Mouse (Mus musculus) adrenal gland, postnatal 36 days (tissue): Measurements from ENCODE around the gene Plekhh3. TPM values are rescaled to one million over a fixed set of nuclear protein-coding genes. Genes with fewer than 3 reads are reported as not detected.

Experiments used
- DNase-seq, 2 experiments: peaks; one replicate each; pipeline ENCODE4 v3.0.0; 2021; ENCODE audit warnings: mixed read lengths in 1 of 2
- microRNA-seq: library from miRNA; unstranded; fragments of <30 nt; microRNA quantifications from one replicate; pipeline ENCODE4 v1.2.0, GENCODE M21; 2021
- total RNA-seq, 2 experiments: library from RNA; stranded (reverse); gene quantifications; 2 replicates each; pipeline ENCODE4 v1.2.3; 2021

Gene Plekhh3
- total RNA-seq, 2 experiments from 2014 or later, result 21.5 to 30.0 TPM

DNA sequence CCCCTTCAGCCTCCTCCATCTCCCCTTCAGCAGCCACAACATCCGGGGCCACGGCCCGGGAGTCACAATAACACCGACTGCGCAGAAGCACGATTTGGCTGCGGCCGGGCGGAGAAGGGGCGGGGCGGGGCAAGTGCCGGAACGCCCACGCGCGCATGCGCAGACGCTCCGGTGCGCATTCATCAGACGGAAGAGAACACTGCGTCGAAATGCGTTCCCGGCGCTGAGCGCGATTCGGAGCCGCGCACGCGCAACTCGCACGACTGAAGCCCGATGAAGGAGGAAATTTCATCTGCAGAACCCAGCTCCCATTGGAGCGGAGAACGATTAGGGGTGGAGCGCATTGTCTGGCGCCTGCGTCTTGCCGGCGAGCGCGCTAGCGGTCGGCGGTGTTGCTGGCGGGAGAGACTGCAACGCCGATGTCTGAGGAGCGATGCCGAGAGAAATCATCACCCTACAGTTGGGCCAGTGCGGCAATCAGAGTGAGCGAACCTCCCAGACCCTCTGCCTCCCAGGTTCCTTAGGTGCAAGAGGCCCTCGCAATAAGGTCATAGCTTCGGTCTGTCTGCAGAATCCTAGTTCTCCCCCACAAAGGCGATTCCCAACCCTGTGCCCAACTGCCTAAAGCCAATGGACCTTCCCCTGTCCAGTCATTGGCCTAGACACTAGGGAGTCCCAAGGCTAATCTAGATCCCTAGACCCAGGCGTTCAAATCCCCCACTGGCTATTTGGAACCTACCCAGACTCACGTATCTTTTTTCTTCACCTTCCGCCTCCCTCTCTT lies 51.2 kb downstream of the Plekhh3 start, which contains the start of the genes Retreg3 and Tubg1:
Gene Retreg3, minus strand, starts transcription at position 133 of the 784 bp plus-strand sequence.
Gene Tubg1, plus strand, starts transcription at position 178 of the 784 bp plus-strand sequence.
- peak; percentile 99 for DNase-seq

DNA sequence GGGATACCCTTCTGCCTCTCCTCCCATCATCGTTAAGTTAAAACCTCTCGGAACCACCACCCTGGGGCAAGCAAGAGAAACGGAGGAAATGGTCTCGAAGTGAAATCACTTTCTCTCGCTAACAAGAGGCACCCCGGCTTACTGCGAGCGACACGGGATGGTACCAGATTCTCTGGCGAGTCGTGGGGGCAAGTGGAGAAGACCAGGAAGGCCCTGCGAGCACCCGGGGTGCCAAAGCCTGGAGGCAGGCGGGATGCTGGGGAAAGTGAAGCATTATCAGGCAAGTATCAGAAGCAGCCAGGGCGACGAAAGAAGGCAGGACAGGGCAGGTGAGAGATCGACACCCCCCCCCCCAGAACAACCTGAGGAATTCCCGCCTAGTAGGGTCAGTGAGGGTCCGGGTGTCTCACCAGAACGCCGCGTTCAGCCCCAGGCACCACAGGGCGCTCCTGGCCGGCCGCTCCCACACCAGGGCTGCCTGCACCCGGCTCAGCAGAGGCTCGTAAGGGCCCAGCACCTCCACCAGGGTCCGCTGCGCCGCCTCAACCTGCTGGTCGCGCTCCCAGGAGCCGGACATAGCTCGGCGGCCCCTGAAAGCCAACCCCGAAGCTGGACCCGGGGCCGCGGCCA lies 51.9 kb downstream of the Plekhh3 start:
- no peak for DNase-seq

DNA sequence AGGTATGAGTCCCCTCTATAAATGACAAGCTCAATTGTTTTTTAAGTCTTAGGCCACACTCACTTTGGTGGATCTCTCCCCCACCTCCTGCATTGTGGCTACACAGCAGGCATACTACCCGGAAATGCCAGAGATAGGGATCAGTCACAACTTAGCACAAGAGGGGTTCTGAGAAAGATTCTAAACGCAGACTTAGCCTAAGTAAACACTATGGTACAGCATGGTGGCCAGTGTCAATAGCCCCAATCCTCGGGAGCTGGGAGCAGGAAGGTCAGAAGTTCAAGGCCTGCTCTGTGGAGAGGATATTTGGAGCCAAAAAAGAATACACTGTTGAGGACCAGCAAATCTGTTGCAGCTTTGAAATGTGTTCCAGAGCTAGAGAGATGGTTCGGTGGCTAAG lies 53.0 kb downstream of the Plekhh3 start:
- peak in 1 of 2 experiments; percentile 29 for DNase-seq

DNA sequence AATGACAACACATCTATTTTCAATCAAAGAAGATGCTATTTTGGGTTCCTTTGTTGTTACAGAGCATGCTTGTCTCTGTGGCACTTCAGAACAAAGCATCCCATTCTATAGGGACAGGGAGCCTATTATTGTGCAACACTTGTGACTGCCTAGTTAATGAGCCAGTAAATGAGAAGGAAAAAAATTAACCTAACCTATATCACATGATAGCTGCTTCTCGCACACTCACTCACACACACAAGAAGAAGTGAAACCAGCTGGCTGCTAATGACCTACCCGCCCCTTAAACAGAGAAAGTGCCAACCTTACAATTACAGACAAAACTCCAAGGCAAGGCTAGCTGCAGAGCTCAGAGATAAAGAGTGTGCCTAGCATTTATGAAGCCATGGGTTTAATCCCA lies 55.6 kb downstream of the Plekhh3 start:
- no peak for DNase-seq

Small RNAs within 50 kb of the gene (microRNA-seq; reads per million reads assigned to microRNA genes)
- not detected for gene Gm27626

Other genes starting within 250 kb of the Plekhh3 start
- 100 to 1,000 TPM in 1 of 2 experiments, 10 to 100 TPM in 1; 74.2 to 109 TPM for gene Stat3, start 231.8 kb downstream of the Plekhh3 start, total RNA-seq
- 100 to 1,000 TPM; 307 to 340 TPM for gene Cavin1, start 200.5 kb downstream of the Plekhh3 start, total RNA-seq
- 100 to 1,000 TPM; 122 to 148 TPM for gene Atp6v0a1, start 161.9 kb downstream of the Plekhh3 start, total RNA-seq
- 10 to 100 TPM; 36.3 to 47.0 TPM for gene Naglu, start 101.3 kb downstream of the Plekhh3 start, total RNA-seq
- 1 to 10 TPM; 1.5 to 3.3 TPM for gene Hsd17b1, start 92.9 kb downstream of the Plekhh3 start, total RNA-seq
- gene Coasy, start 88.8 kb downstream of the Plekhh3 start, total RNA-seq, result 100 to 1,000 TPM in 1 of 2 experiments, 10 to 100 TPM in 1; 71.3 to 111 TPM
- gene Mlx, start 84.1 kb downstream of the Plekhh3 start, total RNA-seq, result 10 to 100 TPM; 50.1 to 63.1 TPM
- gene Psmc3ip, start 75.9 kb downstream of the Plekhh3 start, total RNA-seq, result 1 to 10 TPM; 5.8 to 6.6 TPM
- gene Retreg3, start 51.5 kb downstream of the Plekhh3 start, total RNA-seq, result 10 to 100 TPM; 53.2 to 57.2 TPM
- gene Tubg1, start 51.4 kb downstream of the Plekhh3 start, total RNA-seq, result 10 to 100 TPM; 41.3 to 42.7 TPM
- gene Tubg2, start 15.4 kb downstream of the Plekhh3 start, total RNA-seq, result 1 to 10 TPM; 5.9 to 7.0 TPM
- gene Cntnap1, start 828 bp downstream of the Plekhh3 start, total RNA-seq, result 1 to 10 TPM; 4.6 to 4.9 TPM
- under 1 TPM in 1 of 2 experiments, not detected in 1; 0.43 TPM for gene Ccr10, start 4.1 kb upstream of the Plekhh3 start, total RNA-seq
- 10 to 100 TPM; 30.0 to 37.7 TPM for gene Ezh1, start 55.1 kb upstream of the Plekhh3 start, total RNA-seq
- gene Ramp2, start 74.7 kb upstream of the Plekhh3 start, total RNA-seq, result 10 to 100 TPM; 39.5 to 61.8 TPM
- gene Vps25, start 82.4 kb upstream of the Plekhh3 start, total RNA-seq, result 100 to 1,000 TPM in 1 of 2 experiments, 10 to 100 TPM in 1; 90.6 to 121 TPM
- 1 to 10 TPM; 1.5 to 2.5 TPM for gene Wnk4, start 89.2 kb upstream of the Plekhh3 start, total RNA-seq
- gene Cntd1, start 107.7 kb upstream of the Plekhh3 start, total RNA-seq, result under 1 TPM; 0.23 to 0.26 TPM
- 10 to 100 TPM; 69.2 to 75.4 TPM for gene Coa3, start 107.8 kb upstream of the Plekhh3 start, total RNA-seq
- gene Becn1, start 130.9 kb upstream of the Plekhh3 start, total RNA-seq, result 100 to 1,000 TPM; 150 to 159 TPM
- 100 to 1,000 TPM; 122 to 145 TPM for gene Psme3, start 144.9 kb upstream of the Plekhh3 start, total RNA-seq
- gene Aoc2, start 153.7 kb upstream of the Plekhh3 start, total RNA-seq, result 1 to 10 TPM; 4.6 to 7.1 TPM
- 10 to 100 TPM; 40.4 to 67.8 TPM for gene Aoc3, start 159.3 kb upstream of the Plekhh3 start, total RNA-seq
- gene G6pc, start 196.2 kb upstream of the Plekhh3 start, total RNA-seq, result 1 to 10 TPM; 2.9 to 6.4 TPM
- 10 to 100 TPM; 30.1 to 35.2 TPM for gene Aarsd1, start 246.3 kb upstream of the Plekhh3 start, total RNA-seq